Mouse (Mus musculus): Measurements from ENCODE around the gene Nfya.

DNA sequence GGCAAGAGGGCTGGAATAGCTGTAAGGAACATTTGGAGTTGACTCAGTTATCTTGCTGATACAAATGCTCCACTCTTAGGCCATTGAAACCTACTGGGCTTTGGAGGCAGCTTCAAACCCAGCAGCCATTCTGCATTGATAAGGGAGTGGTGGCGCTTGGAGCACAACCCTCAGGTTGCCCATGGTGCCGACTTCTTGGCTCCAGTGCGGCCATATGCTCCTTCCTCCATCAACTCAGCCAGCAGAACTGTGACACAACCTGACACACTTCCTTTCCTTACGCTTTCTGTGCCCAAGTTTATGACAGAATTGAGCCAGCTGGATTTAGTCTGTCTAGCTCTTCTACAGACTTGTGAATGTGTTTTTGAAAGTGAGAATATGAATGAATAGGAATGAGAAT is 2.6 kb downstream of the Nfya start:
- no peak for TF ChIP-seq POLR2A (IDR thresholded peaks at IDR 0.05; ENCODE audit: control insufficient read depth, low read depth, low read length)
- TF ChIP-seq CTCF (IDR thresholded peaks at IDR 0.05; ENCODE audit: control insufficient read depth, insufficient read depth, insufficient replicate concordance, low read depth, low read length) = no peak

All from testis, adult 2 months (tissue).